Mouse (Mus musculus) kidney, postnatal 10 days (tissue): ENCODE measurements at regions not wholly inside any gene's neighbourhood (a gene's known extent, or its start where the extent isn't known, plus 50 kb on each side); places are given as distances from the start of the nearest gene placed in this dataset.

Experiments used
- DNase-seq: peaks from one replicate; pipeline ENCODE4 v3.0.0; 2021; ENCODE audit warnings: mixed read lengths

DNA sequence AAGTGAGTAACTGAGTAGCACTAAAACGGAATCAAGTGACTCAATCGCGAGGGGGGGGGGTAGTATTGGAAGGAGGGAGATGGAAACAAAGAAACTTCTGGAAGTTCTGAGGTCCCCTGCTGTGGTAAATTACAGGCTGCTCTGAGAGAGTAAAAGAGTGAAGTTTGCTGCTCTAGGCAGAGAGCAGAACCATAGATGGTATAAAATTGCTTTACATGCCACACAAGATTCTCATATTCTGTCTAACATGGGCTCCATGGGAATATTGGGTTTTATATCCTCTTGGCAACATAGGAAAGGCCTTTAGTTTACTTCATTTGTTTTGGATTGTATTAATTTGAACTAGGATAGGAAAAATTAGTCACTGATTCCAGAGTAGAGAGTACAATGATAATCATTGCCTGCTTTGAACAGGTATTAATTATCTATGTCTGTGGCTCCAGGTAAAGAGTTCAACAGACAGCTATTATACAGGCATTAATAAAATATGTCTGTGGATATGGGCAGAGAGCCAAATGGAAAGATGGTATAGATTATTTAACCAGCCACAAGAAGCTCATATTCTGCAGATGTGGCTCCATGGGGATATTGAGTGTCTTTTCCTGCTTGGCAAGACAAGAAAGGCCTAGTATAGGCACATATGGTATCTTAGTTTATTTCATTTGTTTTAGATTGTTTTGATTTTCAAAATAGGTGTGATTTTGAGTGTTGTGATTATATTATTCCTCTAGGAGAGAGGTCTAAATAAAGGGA lies 729.7 kb upstream of the Large1 start:
- no peak for DNase-seq

DNA sequence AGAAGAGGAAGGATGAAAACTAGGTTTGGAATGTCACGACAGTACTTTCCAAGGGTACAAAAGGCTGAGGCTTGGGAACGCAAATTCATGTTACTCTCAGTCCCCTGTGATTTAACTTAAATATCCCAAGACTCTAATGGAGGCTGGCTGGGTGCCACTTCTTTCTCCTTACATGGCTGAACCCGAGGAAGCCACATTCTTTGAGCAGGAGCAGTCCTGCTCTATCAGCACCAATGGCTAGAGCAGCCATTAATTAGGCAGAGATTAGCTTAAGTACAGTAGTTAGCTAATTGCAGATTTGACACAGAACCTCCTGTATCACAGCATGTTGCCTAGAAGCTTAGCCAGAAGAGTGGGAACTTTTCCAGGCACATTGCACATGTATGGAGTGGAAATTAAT lies 720.5 kb upstream of the Large1 start:
- DNase-seq: peak; percentile 30

GRCm38 (mm10) chr8:74071484-74071883 lies 718.1 kb upstream of the Large1 start:
- no peak for DNase-seq
